Mouse (Mus musculus): Measurements from ENCODE around the gene Ppp1r13b. TPM values are rescaled to one million over a fixed set of nuclear protein-coding genes. Genes with fewer than 3 reads are reported as not detected.

Gene Ppp1r13b
- polyA plus RNA-seq, 1 experiment from 2014 or later = 6.8 TPM

GRCm38 (mm10) chr12:111808775-111809174 lies 99.1 kb downstream of the Ppp1r13b start:
- DNase-seq (ENCODE audit: low spot score) = no peak
- Histone ChIP-seq H3K9me3 (replicated peaks; ENCODE audit: control insufficient read depth, low read length) (no peaks in the 10 kb centered on the region), H3K4me2 (ENCODE audit: low read depth, low read length) (no peak overlapping the region), H3K27ac (replicated peaks; ENCODE audit: low read depth, low read length) (no peak overlapping the region), H3K9ac (replicated peaks; ENCODE audit: low read length) (no peak overlapping the region), H3K27me3 (ENCODE audit: control insufficient read depth, insufficient read depth, low read length) (no peaks in the 10 kb centered on the region), H3K4me1 (ENCODE audit: control insufficient read depth, insufficient read depth, low read length) (no peaks in the 10 kb centered on the region), H3K36me3 (replicated peaks; ENCODE audit: control insufficient read depth, insufficient read depth, low read depth, low read length) (peaks cover 4% of the 10 kb centered on the region), H3K4me3 (ENCODE audit: low read depth, low read length) (no peak overlapping the region)
- no peak for ATAC-seq (replicated peaks; ENCODE audit: insufficient number of reproducible peaks, low FRiP score, low TSS enrichment, low read depth)
- WGBS = 88% methylated on average over 6 of the region's 6 CpGs

- WGBS = 89% methylated on average over 5 of the region's 5 CpGs
- H3K4me3 ChIP-seq (ENCODE audit: low read depth, low read length) = no peak overlapping the region
- H3K27me3 ChIP-seq (ENCODE audit: control insufficient read depth, insufficient read depth, low read length) = no peaks in the 10 kb centered on the region
- H3K9me3 ChIP-seq (replicated peaks; ENCODE audit: control insufficient read depth, low read length) = no peaks in the 10 kb centered on the region
- H3K27ac ChIP-seq (replicated peaks; ENCODE audit: low read depth, low read length) = no peak overlapping the region
- no peaks in the 10 kb centered on the region for H3K4me1 ChIP-seq (ENCODE audit: control insufficient read depth, insufficient read depth, low read length)
- DNase-seq (ENCODE audit: low spot score) = no peak
- ATAC-seq (replicated peaks; ENCODE audit: insufficient number of reproducible peaks, low FRiP score, low TSS enrichment, low read depth) = no peak
- H3K4me2 ChIP-seq (ENCODE audit: low read depth, low read length) = no peak overlapping the region
- peaks cover 4% of the 10 kb centered on the region for H3K36me3 ChIP-seq (replicated peaks; ENCODE audit: control insufficient read depth, insufficient read depth, low read depth, low read length)
- H3K9ac ChIP-seq (replicated peaks; ENCODE audit: low read length) = no peak overlapping the region
These were observed 104.4 kb downstream of the Ppp1r13b start for GRCm38 (mm10) chr12:111803538-111803937.

GRCm38 (mm10) chr12:111800459-111801183 lies 107.3 kb downstream of the Ppp1r13b start:
- H3K4me2 ChIP-seq (ENCODE audit: low read depth, low read length) = no peak overlapping the region
- DNase-seq (ENCODE audit: low spot score) = no peak
- H3K4me1 ChIP-seq (ENCODE audit: control insufficient read depth, insufficient read depth, low read length) = no peaks in the 10 kb centered on the region
- no peaks in the 10 kb centered on the region for H3K9me3 ChIP-seq (replicated peaks; ENCODE audit: control insufficient read depth, low read length)
- peaks cover 2% of the 10 kb centered on the region for H3K36me3 ChIP-seq (replicated peaks; ENCODE audit: control insufficient read depth, insufficient read depth, low read depth, low read length)
- no peak overlapping the region for H3K9ac ChIP-seq (replicated peaks; ENCODE audit: low read length)
- ATAC-seq (replicated peaks; ENCODE audit: insufficient number of reproducible peaks, low FRiP score, low TSS enrichment, low read depth) = no peak
- no peak overlapping the region for H3K4me3 ChIP-seq (ENCODE audit: low read depth, low read length)
- H3K27me3 ChIP-seq (ENCODE audit: control insufficient read depth, insufficient read depth, low read length) = no peaks in the 10 kb centered on the region
- WGBS = 90% methylated on average over 10 of the region's 10 CpGs
- H3K27ac ChIP-seq (replicated peaks; ENCODE audit: low read depth, low read length) = no peak overlapping the region

GRCm38 (mm10) chr12:111798493-111798892 lies 109.4 kb downstream of the Ppp1r13b start:
- no peak for ATAC-seq (replicated peaks; ENCODE audit: insufficient number of reproducible peaks, low FRiP score, low TSS enrichment, low read depth)

GRCm38 (mm10) chr12:111797251-111797650 lies 110.7 kb downstream of the Ppp1r13b start:
- DNase-seq (ENCODE audit: low spot score) = no peak
- no peak overlapping the region for H3K27ac ChIP-seq (replicated peaks; ENCODE audit: low read depth, low read length)
- no peaks in the 10 kb centered on the region for H3K9me3 ChIP-seq (replicated peaks; ENCODE audit: control insufficient read depth, low read length)
- 82% methylated on average over 8 of the region's 8 CpGs for WGBS
- H3K9ac ChIP-seq (replicated peaks; ENCODE audit: low read length) = no peak overlapping the region
- H3K4me2 ChIP-seq (ENCODE audit: low read depth, low read length) = no peak overlapping the region
- H3K4me1 ChIP-seq (ENCODE audit: control insufficient read depth, insufficient read depth, low read length) = no peaks in the 10 kb centered on the region
- H3K4me3 ChIP-seq (ENCODE audit: low read depth, low read length) = no peak overlapping the region
- no peaks in the 10 kb centered on the region for H3K27me3 ChIP-seq (ENCODE audit: control insufficient read depth, insufficient read depth, low read length)
- no peak for ATAC-seq (replicated peaks; ENCODE audit: insufficient number of reproducible peaks, low FRiP score, low TSS enrichment, low read depth)
- H3K36me3 ChIP-seq (replicated peaks; ENCODE audit: control insufficient read depth, insufficient read depth, low read depth, low read length) = peaks cover 2% of the 10 kb centered on the region; the same call in 1 of the 2 replicates

More at GRCm38 (mm10) chr12:111798493-111798892, 109.4 kb downstream of the Ppp1r13b start:
- Histone ChIP-seq H3K27me3 (ENCODE audit: control insufficient read depth, insufficient read depth, low read length) (no peaks in the 10 kb centered on the region), H3K27ac (replicated peaks; ENCODE audit: low read depth, low read length) (no peak overlapping the region), H3K9me3 (replicated peaks; ENCODE audit: control insufficient read depth, low read length) (no peaks in the 10 kb centered on the region), H3K9ac (replicated peaks; ENCODE audit: low read length) (no peak overlapping the region), H3K36me3 (replicated peaks; ENCODE audit: control insufficient read depth, insufficient read depth, low read depth, low read length) (peaks cover 2% of the 10 kb centered on the region; the same call in 1 of the 2 replicates), H3K4me1 (ENCODE audit: control insufficient read depth, insufficient read depth, low read length) (no peaks in the 10 kb centered on the region), H3K4me3 (ENCODE audit: low read depth, low read length) (no peak overlapping the region), H3K4me2 (ENCODE audit: low read depth, low read length) (no peak overlapping the region)
- DNase-seq (ENCODE audit: low spot score) = no peak
- WGBS = 91% methylated on average over 13 of the region's 13 CpGs

- H3K4me1 ChIP-seq (ENCODE audit: control insufficient read depth, insufficient read depth, low read length) = no peaks in the 10 kb centered on the region
- no peaks in the 10 kb centered on the region for H3K27me3 ChIP-seq (ENCODE audit: control insufficient read depth, insufficient read depth, low read length)
- no peak overlapping the region for H3K27ac ChIP-seq (replicated peaks; ENCODE audit: low read depth, low read length)
- H3K4me3 ChIP-seq (ENCODE audit: low read depth, low read length) = no peak overlapping the region
- ATAC-seq (replicated peaks; ENCODE audit: insufficient number of reproducible peaks, low FRiP score, low TSS enrichment, low read depth) = no peak
- 90% methylated on average over 28 of the region's 28 CpGs for WGBS
- DNase-seq (ENCODE audit: low spot score) = no peak
- no peak overlapping the region for H3K4me2 ChIP-seq (ENCODE audit: low read depth, low read length)
- H3K9me3 ChIP-seq (replicated peaks; ENCODE audit: control insufficient read depth, low read length) = no peaks in the 10 kb centered on the region
- no peak overlapping the region for H3K9ac ChIP-seq (replicated peaks; ENCODE audit: low read length)
- peaks cover 2% of the 10 kb centered on the region; the same call in 1 of the 2 replicates for H3K36me3 ChIP-seq (replicated peaks; ENCODE audit: control insufficient read depth, insufficient read depth, low read depth, low read length)
These were observed 112.6 kb downstream of the Ppp1r13b start for GRCm38 (mm10) chr12:111795180-111795895.

- Histone ChIP-seq H3K9me3 (replicated peaks; ENCODE audit: control insufficient read depth, low read length) (no peaks in the 10 kb centered on the region), H3K27me3 (ENCODE audit: control insufficient read depth, insufficient read depth, low read length) (no peaks in the 10 kb centered on the region), H3K9ac (replicated peaks; ENCODE audit: low read length) (no peak overlapping the region), H3K4me2 (ENCODE audit: low read depth, low read length) (no peak overlapping the region), H3K4me1 (ENCODE audit: control insufficient read depth, insufficient read depth, low read length) (no peaks in the 10 kb centered on the region), H3K4me3 (ENCODE audit: low read depth, low read length) (no peak overlapping the region), H3K36me3 (replicated peaks; ENCODE audit: control insufficient read depth, insufficient read depth, low read depth, low read length) (peaks cover 2% of the 10 kb centered on the region; the same call in 1 of the 2 replicates), H3K27ac (replicated peaks; ENCODE audit: low read depth, low read length) (no peak overlapping the region)
- DNase-seq (ENCODE audit: low spot score) = no peak
- no peak for ATAC-seq (replicated peaks; ENCODE audit: insufficient number of reproducible peaks, low FRiP score, low TSS enrichment, low read depth)
- 97% methylated on average over 18 of the region's 18 CpGs for WGBS
These were observed 113.3 kb downstream of the Ppp1r13b start for GRCm38 (mm10) chr12:111794526-111795179.

All from embryonic facial prominence, embryonic 11.5 days (tissue).